Mouse (Mus musculus): ENCODE measurements around the gene Peli2.

- no peak for TF ChIP-seq CTCF (IDR thresholded peaks at IDR 0.05; ENCODE audit: control insufficient read depth, insufficient read depth, insufficient replicate concordance, low read depth, low read length)
- no peak for TF ChIP-seq POLR2A (IDR thresholded peaks at IDR 0.05; ENCODE audit: control insufficient read depth, low read depth, low read length)
These were observed 12.5 kb downstream of the Peli2 start for GRCm38 (mm10) chr14:48132865-48133802.

All from testis, adult 2 months (tissue).